Mouse (Mus musculus) liver, embryonic 16.5 days (tissue): ENCODE measurements around the gene Arvcf. TPM values are rescaled to one million over a fixed set of nuclear protein-coding genes. Genes with fewer than 3 reads are reported as not detected.

Source experiments
- ATAC-seq: fragments of 200-750 bp; cut with Nextera tagmentation; 2 replicates; pipeline ENCODE4 v1.8.0; 2017; ENCODE audit warnings: low read depth, mild to moderate bottlenecking, moderate number of reproducible peaks, moderate library complexity
- H3K27ac ChIP-seq: fragments of 300-500 bp; sonication (generic); 2 replicates; pipeline ENCODE4 v1.5.1; 2014; ENCODE audit warnings: mild to moderate bottlenecking, low read length
- H3K27me3 ChIP-seq: fragments of 300-500 bp; sonication (generic); 2 replicates; pipeline ENCODE4 v1.6.1; 2014; ENCODE audit warnings: low read depth, low read length, mixed read lengths; ENCODE audit not compliant: control insufficient read depth, insufficient read depth
- H3K36me3 ChIP-seq: fragments of 300-500 bp; sonication (generic); 2 replicates; pipeline ENCODE4 v1.6.1; 2014; ENCODE audit warnings: mild to moderate bottlenecking; ENCODE audit not compliant: control insufficient read depth, insufficient read depth
- H3K4me1 ChIP-seq: fragments of 300-500 bp; sonication (generic); 2 replicates; pipeline ENCODE4 v1.6.1; 2014; ENCODE audit warnings: low read depth, low read length, mixed read lengths; ENCODE audit not compliant: control insufficient read depth
- H3K4me2 ChIP-seq: fragments of 300-500 bp; sonication (generic); 2 replicates; pipeline ENCODE4 v1.6.1; 2014; ENCODE audit warnings: low read depth, low read length, mixed read lengths
- H3K4me3 ChIP-seq: fragments of 300-500 bp; sonication (generic); 2 replicates; pipeline ENCODE4 v1.5.1; 2014; ENCODE audit warnings: low read depth, mild to moderate bottlenecking, low read length
- H3K9ac ChIP-seq: fragments of 300-500 bp; sonication (generic); 2 replicates; pipeline ENCODE4 v1.6.1; 2014; ENCODE audit warnings: low read depth, low read length
- H3K9me3 ChIP-seq: fragments of 300-500 bp; sonication (generic); replicated peaks from 2 replicates; pipeline ENCODE4 v1.6.1; 2016; ENCODE audit warnings: low read length; ENCODE audit not compliant: control insufficient read depth
- WGBS: fragments of 180-500 bp; shearing (Covaris S2); extraction: QIAGEN DNeasy Blood & Tissue Kit; methylation state at CpG from one replicate; pipeline ENCODE4 v1.1.7; 2014; ENCODE audit not compliant: insufficient replicate concordance; 5-methylcytosine and 5-hydroxymethylcytosine counted together
- polyA plus RNA-seq: library from polyadenylated mRNA; unstranded; fragments of >200 nt; fragmentation: Nextera tagmentation; extraction: Ambion mirVana; gene quantifications from 2 replicates; pipeline ENCODE4 v1.2.1, GENCODE M21; 2015

The Arvcf gene
- polyA plus RNA-seq, 1 experiment from 2014 or later = 8.6 TPM

- ATAC-seq = peak; percentile 76
- H3K9ac ChIP-seq = no peak overlapping the region
Observed at GRCm38 (mm10) chr16:18370197-18370596, 22.2 kb downstream of the Arvcf start.

DNA sequence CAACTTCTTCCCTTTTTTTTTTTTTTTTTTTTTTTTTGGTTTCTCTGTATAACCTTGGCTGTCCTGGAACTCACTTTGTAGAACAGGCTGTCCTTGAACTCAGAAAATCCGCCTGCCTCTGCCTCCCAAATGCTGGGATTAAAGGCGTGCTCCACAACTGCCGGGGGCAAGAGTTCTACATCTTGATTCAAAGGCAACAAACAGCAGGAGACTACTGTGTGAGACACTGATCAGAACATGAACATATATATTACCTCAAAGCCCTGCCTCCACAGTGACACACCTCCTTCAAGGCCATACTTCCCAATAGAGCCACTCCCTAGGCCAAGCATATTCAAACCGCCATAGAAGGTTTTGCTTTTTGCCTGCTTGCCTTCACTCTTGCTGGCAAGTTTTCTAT, 25.6 kb downstream of the Arvcf start:
- Histone ChIP-seq H3K4me1 (peaks cover 19% of the 10 kb centered on the region), H3K9ac (no peak overlapping the region), H3K36me3 (no peaks in the 10 kb centered on the region), H3K27me3 (no peaks in the 10 kb centered on the region), H3K9me3 (no peaks in the 10 kb centered on the region), H3K4me3 (no peak overlapping the region), H3K4me2 (no peak overlapping the region), H3K27ac (no peak overlapping the region)
- 80% methylated on average over 4 of the region's 4 CpGs for WGBS
- no peak for ATAC-seq

More at GRCm38 (mm10) chr16:18370197-18370596, 22.2 kb downstream of the Arvcf start:
- Histone ChIP-seq H3K27me3 (no peaks in the 10 kb centered on the region), H3K27ac (no peak overlapping the region), H3K4me2 (0 out of 2 replicates have a peak overlapping the region, but pooled peaks have one; percentile 2), H3K4me3 (no peak overlapping the region), H3K9me3 (no peaks in the 10 kb centered on the region), H3K36me3 (no peaks in the 10 kb centered on the region), H3K4me1 (peaks cover 5% of the 10 kb centered on the region)
- WGBS = 25% methylated on average over 3 of the region's 3 CpGs

DNA sequence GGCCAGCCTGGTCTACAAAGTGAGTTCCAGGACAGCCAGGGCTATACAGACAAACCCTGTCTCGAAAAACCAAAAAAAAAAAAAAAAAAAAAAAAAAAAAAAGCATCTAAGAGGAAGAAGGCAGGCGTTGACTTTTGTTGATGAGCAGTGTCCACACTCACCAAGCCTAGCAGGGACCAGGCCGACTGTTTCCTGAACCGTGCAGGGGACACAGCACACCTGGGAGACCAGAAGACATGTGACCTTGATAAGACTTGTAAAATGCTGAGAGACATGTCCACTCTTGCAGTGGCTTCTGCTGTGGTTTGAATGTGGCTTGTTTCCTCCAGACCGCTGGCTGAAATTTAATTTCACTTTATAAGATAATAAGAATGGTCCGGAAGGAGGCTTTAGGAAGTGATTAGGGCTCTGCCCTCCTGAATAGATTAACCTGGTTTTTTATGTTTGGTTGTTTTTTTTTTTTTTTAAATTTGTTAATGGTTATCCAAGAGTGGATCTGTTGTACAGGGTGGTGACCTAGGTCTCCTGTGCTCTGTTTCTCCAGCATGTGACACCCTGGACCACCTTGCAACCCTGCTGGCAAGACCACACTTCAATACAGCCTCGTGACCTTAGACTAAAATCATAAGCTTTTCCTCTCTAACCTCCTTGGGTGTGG, 28.4 kb downstream of the Arvcf start:
- no peak for ATAC-seq
- 34% methylated on average over 7 of the region's 7 CpGs for WGBS

GRCm38 (mm10) chr16:18377203-18377602, 29.2 kb downstream of the Arvcf start:
- Histone ChIP-seq H3K9me3 (no peaks in the 10 kb centered on the region), H3K9ac (no peak overlapping the region), H3K4me3 (no peak overlapping the region), H3K27me3 (no peaks in the 10 kb centered on the region), H3K27ac (no peak overlapping the region), H3K36me3 (no peaks in the 10 kb centered on the region), H3K4me1 (peaks cover 14% of the 10 kb centered on the region), H3K4me2 (no peak overlapping the region)
- 32% methylated on average over 3 of the region's 3 CpGs for WGBS
- ATAC-seq = peak; percentile 75

More for the DNA sequence above, 28.4 kb downstream of the Arvcf start:
- Histone ChIP-seq H3K27ac (peak overlapping the region; percentile 3; the same call in 1 of the 2 replicates), H3K9ac (no peak overlapping the region), H3K4me1 (peaks cover 14% of the 10 kb centered on the region), H3K4me2 (no peak overlapping the region), H3K36me3 (no peaks in the 10 kb centered on the region), H3K4me3 (no peak overlapping the region), H3K27me3 (no peaks in the 10 kb centered on the region), H3K9me3 (no peaks in the 10 kb centered on the region)

- Histone ChIP-seq H3K27me3 (no peaks in the 10 kb centered on the region), H3K4me2 (no peak overlapping the region), H3K27ac (no peak overlapping the region), H3K4me3 (no peak overlapping the region), H3K9me3 (no peaks in the 10 kb centered on the region), H3K36me3 (no peaks in the 10 kb centered on the region), H3K9ac (no peak overlapping the region), H3K4me1 (peaks cover 14% of the 10 kb centered on the region)
- WGBS = 32% methylated on average over 1 of the region's 1 CpGs
- no peak for ATAC-seq
Observed at GRCm38 (mm10) chr16:18378489-18378888, 30.5 kb downstream of the Arvcf start.

GRCm38 (mm10) chr16:18379338-18380001, 31.5 kb downstream of the Arvcf start:
- no peak for ATAC-seq
- no peaks in the 10 kb centered on the region for H3K9me3 ChIP-seq
- H3K9ac ChIP-seq = no peak overlapping the region; the same call in 1 of the 2 replicates
- no peak overlapping the region for H3K27ac ChIP-seq
- peaks cover 14% of the 10 kb centered on the region for H3K4me1 ChIP-seq
- H3K4me3 ChIP-seq = no peak overlapping the region
- H3K36me3 ChIP-seq = no peaks in the 10 kb centered on the region
- no peaks in the 10 kb centered on the region for H3K27me3 ChIP-seq
- 66% methylated on average over 8 of the region's 8 CpGs for WGBS
- no peak overlapping the region for H3K4me2 ChIP-seq

DNA sequence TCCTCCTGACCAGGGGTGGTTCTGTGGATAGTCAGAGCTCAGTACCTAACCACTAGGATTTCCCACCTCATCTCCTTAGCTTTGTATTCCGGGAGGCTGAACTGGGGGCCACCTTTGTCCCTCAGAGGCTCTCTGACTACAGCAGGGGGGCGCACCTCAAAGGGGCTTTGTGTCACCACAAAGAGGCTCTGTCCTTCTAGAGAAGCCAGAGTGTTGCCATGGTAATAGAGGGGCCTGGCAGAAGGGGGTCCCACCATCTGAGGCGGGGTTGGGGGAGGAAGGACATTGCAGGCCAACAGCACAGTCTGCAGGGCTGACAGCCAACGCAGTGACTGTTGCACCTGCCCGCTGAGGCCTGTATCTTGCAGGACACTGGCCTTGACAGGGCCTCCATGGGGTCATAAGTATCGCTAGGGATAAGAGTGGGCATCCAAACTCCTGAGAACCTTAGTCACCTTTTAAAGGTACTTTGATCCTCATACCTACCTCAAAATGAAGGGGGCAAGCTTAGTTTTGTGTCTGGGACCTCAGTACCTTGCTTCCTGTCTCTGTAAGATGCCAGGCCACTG, 32.6 kb downstream of the Arvcf start:
- Histone ChIP-seq H3K4me1 (peaks cover 14% of the 10 kb centered on the region), H3K27me3 (no peaks in the 10 kb centered on the region), H3K9ac (no peak overlapping the region), H3K9me3 (no peaks in the 10 kb centered on the region), H3K36me3 (no peaks in the 10 kb centered on the region), H3K4me2 (no peak overlapping the region), H3K4me3 (no peak overlapping the region), H3K27ac (no peak overlapping the region)
- WGBS = 68% methylated on average over 6 of the region's 6 CpGs
- ATAC-seq = no peak

- Histone ChIP-seq H3K27me3 (no peaks in the 10 kb centered on the region), H3K4me1 (peaks cover 12% of the 10 kb centered on the region), H3K36me3 (no peaks in the 10 kb centered on the region), H3K9me3 (no peaks in the 10 kb centered on the region), H3K9ac (no peak overlapping the region), H3K27ac (no peak overlapping the region), H3K4me3 (no peak overlapping the region), H3K4me2 (no peak overlapping the region)
- ATAC-seq = no peak
- WGBS = 68% methylated on average over 6 of the region's 6 CpGs
Observed at GRCm38 (mm10) chr16:18381621-18382258, 33.8 kb downstream of the Arvcf start.
